Mouse (Mus musculus): ENCODE results near the gene Gm21680. TPM values are rescaled to one million over a fixed set of nuclear protein-coding genes. Genes with fewer than 3 reads are reported as not detected.

Gm21680 gene
- polyA plus RNA-seq, 1 experiment = 0.96 TPM

Other genes starting within 250 kb of the Gm21680 start
- 1.7 and 2.0 TPM in 2 replicates for gene Actr3b, start 212.7 kb downstream of the Gm21680 start, polyA plus RNA-seq (2012; rRNA removed)
- 2.6 and 4.1 TPM in 2 replicates for gene Gm21663, start 30.3 kb downstream of the Gm21680 start, polyA plus RNA-seq (2012; rRNA removed)
- 0.49 and 0.73 TPM in 2 replicates for gene Gm21671, start 18.2 kb downstream of the Gm21680 start, polyA plus RNA-seq (2012; rRNA removed)
- gene Gm21698, start 16.0 kb upstream of the Gm21680 start, polyA plus RNA-seq (2012; rRNA removed) = 1.6 and 2.1 TPM in 2 replicates
- gene Gm1979, start 32.1 kb upstream of the Gm21680 start, polyA plus RNA-seq (2012; rRNA removed) = 0.90 and 1.2 TPM in 2 replicates
- gene Gm5862, start 50.3 kb upstream of the Gm21680 start, polyA plus RNA-seq (2012; rRNA removed) = 1.6 and 2.3 TPM in 2 replicates
- gene Speer4a, start 66.9 kb upstream of the Gm21680 start, polyA plus RNA-seq (2012; rRNA removed) = 1.4 and 1.7 TPM in 2 replicates
- 1.2 and 1.8 TPM in 2 replicates for gene Gm7347, start 85.9 kb upstream of the Gm21680 start, polyA plus RNA-seq (2012; rRNA removed)
- gene Gm10471, start 116.6 kb upstream of the Gm21680 start, polyA plus RNA-seq (2012; rRNA removed) = 0.61 and 0.96 TPM in 2 replicates
- 1.8 and 2.2 TPM in 2 replicates for gene 5031410I06Rik, start 132.7 kb upstream of the Gm21680 start, polyA plus RNA-seq (2012; rRNA removed)
- gene Gm10220, start 148.8 kb upstream of the Gm21680 start, polyA plus RNA-seq (2012; rRNA removed) = 2.3 and 2.8 TPM in 2 replicates

Measured in testis, adult 2 months (tissue).